Mouse (Mus musculus): Measurements from ENCODE around the gene Micall1. TPM values are rescaled to one million over a fixed set of nuclear protein-coding genes. Genes with fewer than 3 reads are reported as not detected.

Micall1 gene
- total RNA-seq (2023), result 10 to 100 TPM; 10.2 to 13.6 TPM

DNA sequence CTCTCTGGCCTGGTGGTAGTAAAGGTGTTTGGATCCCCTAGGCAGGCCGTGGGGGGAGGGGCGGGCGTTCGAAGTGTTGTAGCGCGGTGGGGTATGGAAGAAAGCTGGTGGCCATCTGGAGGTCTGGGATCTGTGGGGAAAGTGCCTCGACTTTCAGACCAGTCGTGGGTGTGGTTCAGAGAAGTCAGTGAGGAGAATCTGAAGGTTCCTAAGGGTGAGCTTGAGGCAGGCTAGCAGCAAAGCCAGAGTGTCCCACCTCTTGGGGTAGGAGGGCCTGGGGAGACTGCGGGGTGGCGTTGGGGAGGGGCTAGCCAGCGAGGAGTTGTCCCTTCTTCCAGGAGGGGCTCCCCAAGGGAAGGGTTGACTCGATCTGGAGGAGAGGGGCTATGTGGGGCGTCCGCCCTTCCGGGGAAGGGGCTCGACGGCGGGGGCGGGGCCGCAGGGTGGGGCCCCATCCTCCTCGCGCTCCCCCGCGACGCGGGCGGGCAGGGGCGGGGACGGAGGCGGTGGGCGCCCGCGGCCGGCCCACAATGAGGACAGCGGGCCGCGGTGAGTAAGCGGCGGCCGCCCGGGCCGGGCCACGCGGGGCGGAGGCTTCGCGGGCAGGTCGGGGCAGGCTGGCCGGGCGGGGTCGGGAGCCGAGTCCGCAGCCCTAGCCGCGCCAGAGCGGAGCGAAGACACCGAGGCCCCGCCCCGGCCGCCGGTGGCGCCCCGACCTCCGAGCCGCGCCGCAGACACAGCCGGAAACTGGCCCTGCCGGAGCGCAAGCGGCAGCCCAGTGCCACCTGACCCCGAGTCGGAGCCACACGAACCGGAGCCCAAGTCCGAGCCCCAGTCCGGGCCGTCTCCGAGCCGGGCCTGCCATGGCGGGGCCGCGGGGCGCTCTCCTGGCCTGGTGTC is at the start of gene Micall1:
TSS of gene Micall1 (plus strand) at position 478 of the 900 bp plus-strand sequence.

DNA sequence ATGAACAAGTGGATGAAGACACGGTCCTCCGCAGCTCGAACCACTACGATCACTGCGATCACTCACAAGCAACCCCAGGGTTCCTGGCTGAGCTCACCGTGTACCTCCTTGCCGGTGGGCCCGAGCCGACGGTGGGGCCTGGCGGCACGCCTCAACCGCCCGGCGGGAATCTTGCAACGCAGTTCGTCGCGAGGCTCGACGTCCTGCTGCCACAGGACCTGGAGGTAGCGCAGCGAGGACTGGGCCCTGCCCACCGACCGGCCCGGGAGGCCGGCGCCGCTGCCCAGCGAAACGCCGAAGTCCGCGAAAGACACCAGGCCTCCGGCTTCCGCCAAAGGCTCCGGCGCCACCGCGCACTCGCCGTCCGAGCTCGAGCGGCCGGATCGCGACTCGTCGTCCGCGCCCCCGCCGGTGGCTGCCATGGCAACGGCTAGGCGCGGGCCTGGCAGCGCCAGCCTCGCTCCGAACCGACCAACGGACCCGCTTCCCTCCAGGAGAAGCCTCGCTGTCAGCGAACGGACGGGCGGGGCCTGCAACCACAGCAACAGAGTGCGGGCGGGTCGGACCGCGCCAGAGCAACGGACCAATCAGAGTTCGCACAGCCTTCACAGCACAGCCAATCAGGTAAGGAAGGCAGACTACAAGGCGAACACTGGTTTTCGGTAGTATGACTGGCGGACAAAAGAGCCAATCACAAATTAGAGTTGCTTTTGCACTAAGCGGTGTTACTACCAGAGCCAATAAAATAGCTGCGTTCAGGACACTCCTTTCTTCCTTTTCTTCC is 46.1 kb upstream of the Micall1 start, which contains the start of gene Ankrd54:
TSS of gene Ankrd54 (minus strand) at position 518 of the 784 bp plus-strand sequence.

DNA sequence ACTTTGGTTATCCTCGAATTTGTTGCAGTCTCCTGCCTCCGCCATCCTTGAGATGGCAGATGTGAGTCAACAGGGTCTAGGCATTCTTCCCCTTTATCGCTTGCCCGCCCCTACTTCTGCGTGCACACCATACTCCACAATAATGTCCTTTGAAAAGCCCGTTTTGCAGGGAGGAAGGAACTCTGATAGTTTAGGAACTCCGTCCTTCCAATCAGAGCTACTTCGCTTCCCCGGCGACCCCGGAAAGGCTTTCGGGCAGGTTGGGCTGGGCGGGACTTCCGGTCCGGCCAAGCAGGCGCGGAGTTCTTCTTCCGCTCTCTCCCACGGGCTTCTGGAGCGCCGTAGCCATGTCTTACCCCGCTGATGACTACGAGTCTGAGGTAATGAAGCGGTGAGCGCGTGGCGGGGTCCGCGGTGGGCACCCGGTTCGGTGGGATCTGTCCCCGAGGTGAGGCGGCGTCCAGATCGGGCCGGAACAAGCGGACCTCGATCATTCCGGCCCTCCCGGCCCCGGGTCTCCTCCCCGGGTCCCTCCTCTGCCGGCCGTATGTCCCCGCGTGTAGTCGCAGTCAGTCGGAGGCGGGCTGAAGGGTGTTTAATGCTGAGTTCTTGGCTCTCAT is 33.7 kb upstream of the Micall1 start, which contains the start of gene Eif3l:
TSS of gene Eif3l (plus strand) at position 267 of the 620 bp plus-strand sequence.

DNA sequence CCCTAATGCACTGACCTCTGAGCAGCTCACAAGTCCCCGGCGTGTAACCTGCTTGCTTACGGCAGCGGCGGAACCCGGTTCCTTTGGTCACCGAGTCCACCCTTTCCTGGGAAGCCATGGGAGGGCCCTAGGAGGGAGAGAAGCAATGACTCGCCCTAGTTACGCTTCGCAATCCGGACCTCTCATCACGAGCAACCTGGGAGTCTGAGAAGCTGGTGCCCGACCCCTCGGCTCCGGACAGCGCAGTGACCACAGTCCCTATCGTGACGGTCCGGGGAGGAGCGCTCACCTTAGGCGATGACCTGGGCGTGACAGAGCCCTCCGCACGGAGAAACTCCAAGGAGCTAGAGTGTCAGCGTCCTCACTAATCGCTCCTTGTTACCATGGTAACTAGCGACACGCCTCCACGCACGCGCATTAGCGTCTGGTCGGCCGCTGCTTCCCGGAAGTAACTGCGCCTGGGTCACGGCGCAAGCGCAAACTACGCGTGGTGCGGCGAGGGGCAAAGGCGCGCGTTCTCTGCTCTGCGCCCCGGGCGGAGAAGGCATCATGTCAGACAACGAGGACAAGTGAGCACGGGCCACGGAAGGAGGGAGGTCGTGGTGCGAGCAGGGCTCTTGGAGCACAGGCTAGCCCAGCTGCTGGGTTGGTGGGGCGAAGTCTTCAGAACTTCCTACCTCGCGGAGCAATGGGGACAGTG is 32.3 kb downstream of the Micall1 start, which contains the start of the genes Polr2f and 1700088E04Rik:
TSS of gene Polr2f (plus strand) at position 144 of the 700 bp plus-strand sequence.
TSS of gene 1700088E04Rik (minus strand) at position 388 of the 700 bp plus-strand sequence.

DNA sequence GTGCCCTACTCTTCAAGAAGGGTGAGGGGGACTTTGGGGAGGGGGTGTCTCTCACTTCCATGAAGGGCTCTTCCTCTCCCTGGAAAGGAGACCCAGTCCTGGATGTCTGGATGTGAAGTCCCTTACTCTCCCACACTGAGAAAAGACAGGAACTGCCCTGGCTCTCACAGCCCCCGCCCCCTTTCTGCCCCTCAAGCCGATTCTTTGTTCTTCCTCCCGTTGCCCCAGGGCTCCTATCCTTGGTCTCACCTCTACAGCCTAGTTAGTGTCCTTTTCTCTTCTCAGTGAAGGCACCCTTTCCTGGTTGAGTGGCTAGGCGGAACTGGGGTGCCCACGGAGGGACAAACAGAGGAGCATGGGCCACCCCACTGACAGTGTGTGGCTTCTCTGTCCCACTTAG is 56.4 kb downstream of the Micall1 start, which contains the start of gene Sox10:
TSS of gene Sox10 (minus strand) at position 101 of the 400 bp plus-strand sequence.

Other genes with a start within 250 kb of the Micall1 start
- 10 to 100 TPM; 69.9 to 79.0 TPM for gene Gga1, start 231.7 kb upstream of the Micall1 start, total RNA-seq (2023)
- 1 to 10 TPM in 1 of 2 experiments, not detected in 1; 1.1 TPM for gene Gm49510, start 209.2 kb upstream of the Micall1 start, total RNA-seq (2023)
- 10 to 100 TPM; 78.4 to 90.7 TPM for gene Sh3bp1, start 209.1 kb upstream of the Micall1 start, total RNA-seq (2023)
- gene Pdxp, start 195.0 kb upstream of the Micall1 start, total RNA-seq (2023), result 1 to 10 TPM; 2.2 to 3.2 TPM
- 100 to 1,000 TPM; 207 to 230 TPM for gene Lgals1, start 182.2 kb upstream of the Micall1 start, total RNA-seq (2023)
- gene Nol12, start 174.0 kb upstream of the Micall1 start, total RNA-seq (2023), result 10 to 100 TPM; 20.0 to 20.1 TPM
- 100 to 1,000 TPM; 154 to 157 TPM for gene Triobp, start 161.2 kb upstream of the Micall1 start, total RNA-seq (2023)
- gene H1f0, start 80.4 kb upstream of the Micall1 start, total RNA-seq (2023), result 10 to 100 TPM; 30.8 to 40.6 TPM
- gene Galr3, start 67.0 kb upstream of the Micall1 start, total RNA-seq (2023), result not detected
- 10 to 100 TPM; 16.0 to 20.0 TPM for gene Ankrd54, start 46.0 kb upstream of the Micall1 start, total RNA-seq (2023)
- gene Eif3l, start 33.7 kb upstream of the Micall1 start, total RNA-seq (2023), result 10 to 100 TPM; 73.8 to 78.1 TPM
- 10 to 100 TPM; 35.3 to 37.1 TPM for gene Polr2f, start 32.1 kb downstream of the Micall1 start, total RNA-seq (2023)
- gene 1700088E04Rik, start 32.4 kb downstream of the Micall1 start, total RNA-seq (2023), result not detected
- gene Sox10, start 56.3 kb downstream of the Micall1 start, total RNA-seq (2023), result not detected
- gene Pick1, start 120.3 kb downstream of the Micall1 start, total RNA-seq (2023), result 1 to 10 TPM; 6.0 TPM
- gene Gm49486, start 120.5 kb downstream of the Micall1 start, total RNA-seq (2023), result not detected
- not detected for gene Slc16a8, start 145.9 kb downstream of the Micall1 start, total RNA-seq (2023)
- gene Baiap2l2, start 176.6 kb downstream of the Micall1 start, total RNA-seq (2023), result under 1 TPM in 1 of 2 experiments, not detected in 1; 0.81 TPM
- gene Pla2g6, start 219.5 kb downstream of the Micall1 start, total RNA-seq (2023), result 1 to 10 TPM; 4.3 to 6.6 TPM
- 10 to 100 TPM; 15.4 to 16.2 TPM for gene Maff, start 237.7 kb downstream of the Micall1 start, total RNA-seq (2023)

All from neutrophil, adult 83 days (primary cell).